Mouse (Mus musculus) urinary bladder, postnatal 14 days (tissue): ENCODE results near the gene Paxbp1.

Source experiments
- DNase-seq: peaks from one replicate; pipeline ENCODE4 v3.0.0; 2021; ENCODE audit warnings: low spot score

The Paxbp1 gene

DNA sequence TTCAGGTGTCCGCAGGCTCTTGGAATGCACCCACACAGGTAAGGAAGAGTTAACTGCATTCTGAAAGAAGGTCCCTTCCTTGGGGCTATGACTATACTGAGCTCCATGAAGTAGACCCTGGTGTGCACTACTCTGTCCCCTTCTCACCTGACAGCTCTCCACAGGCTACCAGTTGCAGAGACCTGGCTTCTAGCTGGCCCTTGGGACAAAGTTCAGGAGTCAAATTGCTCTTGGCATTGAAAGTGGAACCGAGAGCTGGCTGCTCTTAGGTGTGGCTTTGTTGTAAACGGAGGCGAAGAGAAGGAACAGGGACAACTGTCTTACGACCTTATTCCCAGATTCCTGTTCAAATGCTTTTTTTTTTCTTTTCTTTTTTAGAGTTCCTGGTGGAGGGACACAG, 10.8 kb upstream of the Paxbp1 start:
- no peak for DNase-seq

DNA sequence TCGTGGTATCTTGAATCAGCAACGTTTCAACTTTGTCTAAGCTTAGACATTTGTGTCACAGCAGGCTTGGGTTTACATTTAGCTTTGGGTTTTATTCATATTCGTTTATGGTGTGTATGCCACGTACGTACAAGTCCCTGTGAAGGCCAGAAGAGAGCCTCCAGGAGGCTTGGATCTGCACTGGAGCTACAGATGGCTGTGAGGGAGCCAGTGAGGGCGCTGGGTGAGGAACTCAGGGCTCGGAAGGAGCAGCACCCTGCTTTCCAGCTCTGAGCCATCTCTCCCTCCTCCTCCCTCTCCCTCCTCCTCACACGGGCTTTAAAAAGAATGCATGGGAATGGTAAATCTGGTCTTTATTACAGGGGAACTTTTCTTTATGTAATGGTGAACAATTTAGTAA, 9.3 kb upstream of the Paxbp1 start:
- no peak for DNase-seq

DNA sequence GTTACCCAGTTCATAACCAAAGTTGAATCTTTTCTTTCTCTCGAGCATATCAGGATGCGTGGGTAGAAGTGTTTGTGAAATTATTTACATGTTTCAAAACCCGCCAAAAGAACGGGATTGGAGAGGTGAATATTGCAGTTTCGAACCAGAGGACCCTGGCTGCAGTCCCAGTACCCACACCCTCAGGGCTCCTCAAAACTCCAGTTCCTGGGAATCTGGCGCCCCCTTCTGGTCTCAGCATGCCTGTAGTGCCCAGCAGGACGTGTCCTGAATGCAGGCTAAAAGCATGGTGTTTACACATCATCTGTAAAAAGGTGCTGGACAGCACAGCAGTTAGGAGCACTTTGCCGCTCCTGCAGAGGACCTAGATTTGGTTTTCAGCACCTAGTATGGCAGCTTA, 1.2 kb upstream of the Paxbp1 start:
- peak; percentile 49 for DNase-seq

DNA sequence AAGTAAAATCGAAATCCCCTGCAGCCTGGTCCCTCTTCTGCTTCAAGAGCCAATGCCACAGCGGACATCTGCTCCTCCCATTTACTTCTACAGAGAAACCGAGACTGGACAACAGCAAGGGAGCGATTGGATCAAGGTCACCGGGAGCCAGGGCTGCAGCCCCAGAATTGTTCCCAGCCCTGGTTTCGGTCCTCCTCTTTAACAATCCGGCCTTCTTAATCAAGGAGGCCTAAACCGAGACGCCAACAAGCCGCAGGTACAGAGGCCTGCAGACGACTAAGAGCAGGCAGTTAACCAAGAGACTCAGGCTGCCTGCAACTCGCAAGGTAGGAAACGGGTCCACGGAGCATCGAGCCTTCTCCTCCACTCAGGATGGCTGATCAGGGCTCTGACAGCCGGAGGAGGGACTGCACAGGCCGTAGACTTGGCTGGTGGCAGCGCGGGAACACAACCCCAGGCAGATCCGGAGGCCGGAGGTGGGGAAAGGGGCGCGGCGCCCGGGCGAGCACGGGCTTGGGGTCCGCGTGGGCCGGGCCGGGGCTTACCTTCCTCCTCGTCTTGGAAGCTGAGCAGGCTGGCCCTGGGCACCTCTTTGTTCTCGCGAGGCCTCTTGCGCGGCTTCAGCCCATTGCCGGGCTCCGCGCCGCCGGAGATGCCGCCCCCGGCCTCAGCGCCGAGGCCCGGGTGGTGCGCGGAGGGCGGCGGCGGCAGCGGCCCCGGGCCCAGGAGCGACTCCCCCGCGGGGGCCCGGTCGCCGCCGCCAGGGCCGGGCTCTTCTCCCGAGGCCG, 688 bp downstream of the Paxbp1 start:
- DNase-seq, result peak; percentile 63

DNA sequence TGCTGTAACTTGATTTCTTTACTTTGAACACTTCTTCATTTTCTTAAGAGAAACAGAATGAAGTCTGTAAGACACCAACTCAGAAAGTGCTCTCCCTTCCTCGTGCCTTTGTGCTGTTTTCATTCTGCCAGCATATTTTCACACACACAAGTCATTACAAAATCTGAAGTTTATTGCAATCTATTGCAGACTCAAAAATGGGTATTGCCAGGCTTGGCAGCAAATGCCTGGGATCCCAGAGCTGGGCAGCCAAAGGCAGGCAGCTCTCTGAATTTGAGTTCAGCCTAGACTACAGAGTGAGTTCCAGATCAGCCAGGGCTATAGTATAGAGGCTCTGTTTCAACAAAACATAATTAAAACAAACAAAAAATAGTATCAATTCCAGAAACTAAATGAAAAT, 1.7 kb downstream of the Paxbp1 start:
- DNase-seq, result no peak

DNA sequence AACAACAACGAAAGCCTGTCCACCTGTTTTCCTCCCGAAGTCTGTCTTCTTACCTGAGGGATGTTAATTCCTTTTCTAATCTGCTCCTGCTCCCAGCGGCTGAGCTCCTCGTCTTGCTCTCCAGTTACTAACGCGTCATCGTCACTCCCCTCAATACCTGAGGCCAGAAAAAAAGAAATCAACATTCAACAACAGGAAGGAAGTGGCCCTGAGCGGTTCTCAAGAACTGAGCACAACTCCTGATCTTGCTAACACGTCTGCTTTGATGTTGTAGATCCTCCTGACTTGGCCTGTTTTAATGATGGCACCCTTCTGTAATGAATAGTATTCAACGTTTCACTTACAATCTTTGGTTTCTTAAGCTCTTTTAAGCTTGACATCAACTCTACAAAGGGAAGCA, 8.5 kb downstream of the Paxbp1 start:
- DNase-seq, result no peak

DNA sequence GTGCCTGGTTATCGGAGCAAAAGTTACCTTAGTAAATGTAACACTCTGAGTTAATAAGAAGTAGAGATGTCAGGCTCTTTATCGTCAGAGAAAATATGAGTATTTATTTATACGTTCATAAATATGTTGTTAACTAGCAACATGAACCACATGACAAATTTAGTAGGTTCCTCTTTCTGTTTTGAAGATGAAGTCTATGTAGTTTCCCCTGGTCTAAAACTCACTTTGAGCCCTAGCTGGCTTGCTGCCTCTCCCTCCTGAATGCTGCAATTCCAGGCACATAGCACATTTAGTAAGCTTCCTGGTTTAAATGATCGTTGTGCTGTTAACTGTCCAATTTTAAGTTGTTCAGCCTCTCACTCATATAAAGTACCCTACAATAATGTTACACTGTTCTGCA, 13.6 kb downstream of the Paxbp1 start:
- DNase-seq, result no peak

DNA sequence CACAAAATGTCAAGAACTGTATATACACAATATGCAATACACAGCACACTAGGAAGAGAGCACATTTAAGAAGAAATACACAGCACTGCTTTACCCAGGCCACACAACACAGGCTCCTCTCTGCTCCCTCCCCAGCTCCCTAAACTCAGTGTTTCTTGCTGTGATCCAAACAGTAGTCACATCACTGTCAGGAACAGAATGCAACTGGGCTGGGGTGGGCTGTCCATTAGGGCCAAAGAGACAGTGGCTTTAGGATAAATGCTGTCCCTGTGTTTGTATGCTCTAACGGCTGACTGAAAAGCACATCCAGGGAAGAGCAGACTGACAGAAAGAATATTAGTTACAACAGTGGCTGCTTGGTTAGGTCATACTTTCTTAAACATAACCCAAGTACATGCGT, 14.4 kb downstream of the Paxbp1 start:
- DNase-seq, result no peak

DNA sequence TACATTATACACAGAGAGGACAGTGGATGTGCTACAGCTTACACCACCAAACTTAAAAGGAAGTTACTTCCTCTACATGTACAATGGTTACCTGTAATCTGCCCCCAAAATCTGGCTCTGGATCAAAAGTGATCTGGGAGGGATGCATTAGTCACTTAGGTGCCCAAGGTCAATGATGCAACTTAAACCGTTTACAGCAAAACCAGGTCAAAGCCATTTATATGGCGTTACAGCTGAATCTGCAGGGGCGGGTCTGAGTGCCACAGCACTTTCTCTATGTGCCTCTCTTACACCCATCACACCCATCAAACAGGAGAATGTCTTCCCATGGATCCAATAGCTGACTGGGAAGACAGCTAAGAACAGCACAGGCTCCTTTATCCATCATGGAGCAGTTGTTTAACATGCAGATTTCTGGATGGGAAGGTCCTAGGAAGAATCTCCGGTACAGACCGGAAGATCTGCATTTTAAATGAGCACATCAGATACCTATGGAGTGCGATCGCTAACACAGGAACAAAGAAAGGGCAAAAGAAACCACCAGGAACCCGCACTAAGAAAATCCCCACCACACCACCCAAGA, 15.1 kb downstream of the Paxbp1 start:
- no peak for DNase-seq

DNA sequence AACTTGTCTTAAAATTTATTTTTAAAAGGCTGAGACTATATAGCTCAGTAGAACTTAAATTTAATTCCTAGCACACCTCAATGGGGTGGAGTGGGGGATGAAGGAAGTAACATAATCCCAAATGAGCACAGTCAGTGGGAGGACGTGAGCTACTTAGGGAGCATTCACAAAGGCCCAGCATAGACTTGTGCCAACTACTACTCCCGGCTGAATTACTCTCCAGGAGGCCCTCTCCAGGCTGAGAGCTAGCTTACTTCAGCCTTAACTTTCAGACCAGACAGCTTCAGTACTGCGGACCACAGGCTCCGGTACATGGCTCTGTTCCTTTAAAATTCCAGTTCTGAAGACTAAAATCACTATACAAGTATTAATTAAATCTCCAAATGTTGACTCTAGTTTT, 18.1 kb downstream of the Paxbp1 start:
- DNase-seq, result no peak

DNA sequence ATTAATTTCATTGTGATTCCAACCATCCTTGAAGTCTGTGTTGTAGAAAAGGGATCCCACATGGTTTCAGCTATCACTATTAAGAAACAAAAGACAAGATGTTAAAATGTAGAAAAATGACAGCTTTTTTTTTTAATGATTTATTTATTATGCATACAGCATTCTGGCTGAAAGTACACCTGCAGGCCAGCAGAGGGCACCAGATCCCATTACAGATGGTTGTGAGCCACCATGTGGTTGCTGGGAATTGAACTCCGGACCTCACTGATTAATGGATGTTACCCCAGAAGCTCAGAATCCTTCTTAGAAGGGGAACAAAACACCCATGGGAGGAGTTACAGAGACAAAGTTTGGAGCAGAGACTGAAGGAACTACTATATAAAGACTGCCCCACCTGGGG, 21.0 kb downstream of the Paxbp1 start:
- DNase-seq, result no peak

DNA sequence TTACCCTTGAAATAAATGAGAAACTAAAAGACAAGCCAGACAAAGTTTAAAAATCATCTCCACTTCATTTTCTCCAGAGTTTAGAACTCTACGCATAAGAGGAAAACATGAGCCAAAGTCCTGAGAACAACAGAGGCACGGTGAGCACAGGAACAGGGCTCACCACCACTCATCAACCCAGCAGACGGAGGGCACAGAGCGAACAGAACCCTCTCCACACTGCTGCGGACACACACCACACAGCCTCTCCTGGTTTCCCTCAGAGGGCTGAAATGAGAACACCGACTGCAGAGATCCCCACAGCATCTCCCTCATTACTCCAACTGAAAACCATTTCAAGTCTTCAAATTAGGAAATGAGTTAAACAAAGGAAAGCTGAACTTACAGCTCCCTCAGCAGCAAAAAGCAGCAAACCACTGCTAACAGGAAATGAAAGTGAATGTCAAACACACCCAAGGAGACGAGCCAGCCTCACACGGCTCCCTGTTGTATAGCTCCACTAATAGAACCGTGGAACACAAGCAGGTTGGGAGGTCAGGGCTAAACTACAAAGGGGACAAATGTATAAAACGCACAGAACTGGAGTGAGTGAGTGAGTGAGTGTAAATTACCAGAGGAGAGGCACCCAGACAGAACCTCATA, 23.4 kb downstream of the Paxbp1 start:
- no peak for DNase-seq

DNA sequence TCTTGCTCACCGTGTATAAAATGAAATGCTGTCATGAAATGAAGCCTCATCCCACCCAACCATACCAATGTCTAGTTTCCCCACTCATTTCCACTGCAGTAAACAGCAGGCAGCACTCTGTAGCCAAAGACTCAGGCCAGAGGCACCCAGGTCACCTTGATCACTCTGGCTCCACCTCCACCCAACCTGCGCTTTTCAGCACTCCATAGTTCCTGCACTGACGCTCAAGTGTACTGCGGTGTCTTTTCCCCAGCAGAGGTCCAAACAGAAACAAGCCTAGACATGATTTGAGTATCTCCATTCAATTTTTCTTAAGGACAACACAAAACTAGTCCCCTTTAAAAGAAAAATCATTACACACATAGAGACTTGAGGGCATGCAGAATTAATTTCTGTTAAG, 24.9 kb downstream of the Paxbp1 start:
- DNase-seq, result no peak

DNA sequence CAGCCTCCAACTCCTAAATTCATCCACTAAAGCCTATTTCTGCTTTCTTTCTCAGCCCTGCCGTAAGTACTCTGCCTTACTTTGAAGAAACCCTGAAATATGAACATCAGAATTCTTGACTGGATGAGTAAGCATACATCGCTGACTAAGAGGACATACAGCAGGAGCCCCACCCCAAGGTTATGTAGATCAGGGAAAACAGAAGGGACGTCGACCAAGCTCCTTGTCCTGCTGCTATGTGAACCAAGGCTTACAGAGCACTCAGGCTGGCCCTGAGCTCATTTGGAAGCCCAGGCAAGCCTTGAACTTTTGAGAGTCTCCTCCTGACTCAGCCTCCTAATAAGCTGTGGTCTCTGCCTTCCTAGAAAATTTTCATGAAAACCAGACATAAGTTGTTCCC, 28.6 kb downstream of the Paxbp1 start:
- no peak for DNase-seq

DNA sequence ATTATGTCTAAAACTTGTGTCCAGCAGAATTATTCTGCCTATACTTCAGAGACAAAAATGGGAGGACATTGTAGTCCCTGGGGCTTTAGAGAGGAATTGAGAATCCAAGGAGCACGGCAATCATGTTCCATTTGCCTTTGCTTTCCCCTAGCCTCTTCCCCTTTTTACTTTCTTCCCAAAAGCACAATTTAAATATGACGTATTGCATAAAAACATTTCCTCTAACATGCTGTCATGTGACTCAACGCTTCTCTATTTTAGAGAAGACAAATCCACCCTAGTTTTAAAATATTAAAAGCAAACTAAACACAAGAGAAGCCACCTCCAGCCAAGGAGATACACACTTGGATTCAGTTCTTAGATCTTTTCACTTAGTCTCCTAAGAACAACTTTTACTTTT, 32.5 kb downstream of the Paxbp1 start:
- no peak for DNase-seq

DNA sequence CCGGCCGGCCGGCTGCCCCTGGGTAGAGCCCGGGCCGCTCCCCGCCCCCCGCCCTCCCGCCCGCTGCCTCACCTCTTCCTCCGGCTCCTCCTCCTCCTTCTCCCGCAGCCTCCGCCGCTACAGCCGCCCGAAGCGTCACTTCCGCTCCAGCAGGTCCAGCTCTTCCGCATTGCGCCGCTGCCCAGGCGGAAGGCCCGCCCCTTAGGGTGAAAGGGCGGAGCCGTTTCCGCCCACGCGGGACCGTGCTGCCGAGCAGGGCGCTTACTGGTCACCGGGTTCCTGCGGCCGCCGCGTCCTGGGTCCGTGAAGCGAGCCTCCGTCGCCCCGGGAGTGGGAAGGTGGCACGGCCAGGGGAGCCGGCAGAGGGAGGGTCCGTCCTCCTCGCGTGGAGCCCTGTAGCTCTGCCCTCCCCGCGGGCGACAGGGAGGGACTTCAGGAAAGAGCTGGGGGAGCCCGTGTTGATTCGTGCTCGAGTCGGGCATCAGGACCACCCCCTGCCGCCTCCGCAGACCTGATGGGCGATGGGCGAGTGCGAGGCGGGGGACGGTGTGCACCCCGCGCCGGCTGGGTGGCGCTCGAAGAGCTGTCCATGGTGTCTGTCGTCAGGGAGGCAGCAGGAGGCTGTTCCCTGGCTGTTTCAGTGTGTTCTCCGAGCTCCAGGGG, 33.2 kb downstream of the Paxbp1 start, which contains the start of gene Synj1:
Synj1 (minus strand) TSS at position 288 of the 663 bp plus-strand sequence.
- peak; percentile 92 for DNase-seq

DNA sequence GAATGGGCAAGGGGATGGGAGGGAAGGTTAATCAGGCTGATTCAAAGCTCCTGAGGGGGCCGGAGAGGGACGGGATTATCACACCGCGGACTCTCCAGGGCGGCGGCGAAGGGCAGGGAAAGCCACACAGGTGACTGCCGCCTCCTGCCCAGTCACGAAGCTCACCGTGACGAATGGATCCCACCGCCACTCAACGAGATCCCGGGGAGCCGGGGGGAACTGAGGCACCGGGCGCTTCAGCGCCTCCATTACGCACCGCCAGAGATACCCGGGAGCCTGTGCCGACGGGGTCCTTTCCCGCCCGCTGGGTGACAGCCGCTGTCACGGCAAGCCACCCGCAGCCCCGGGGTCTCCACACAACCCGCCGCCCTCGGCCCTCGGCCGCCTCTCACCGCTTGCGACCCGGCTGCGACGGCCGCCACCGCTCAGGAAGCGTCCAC, 33.7 kb downstream of the Paxbp1 start:
- DNase-seq, result no peak

DNA sequence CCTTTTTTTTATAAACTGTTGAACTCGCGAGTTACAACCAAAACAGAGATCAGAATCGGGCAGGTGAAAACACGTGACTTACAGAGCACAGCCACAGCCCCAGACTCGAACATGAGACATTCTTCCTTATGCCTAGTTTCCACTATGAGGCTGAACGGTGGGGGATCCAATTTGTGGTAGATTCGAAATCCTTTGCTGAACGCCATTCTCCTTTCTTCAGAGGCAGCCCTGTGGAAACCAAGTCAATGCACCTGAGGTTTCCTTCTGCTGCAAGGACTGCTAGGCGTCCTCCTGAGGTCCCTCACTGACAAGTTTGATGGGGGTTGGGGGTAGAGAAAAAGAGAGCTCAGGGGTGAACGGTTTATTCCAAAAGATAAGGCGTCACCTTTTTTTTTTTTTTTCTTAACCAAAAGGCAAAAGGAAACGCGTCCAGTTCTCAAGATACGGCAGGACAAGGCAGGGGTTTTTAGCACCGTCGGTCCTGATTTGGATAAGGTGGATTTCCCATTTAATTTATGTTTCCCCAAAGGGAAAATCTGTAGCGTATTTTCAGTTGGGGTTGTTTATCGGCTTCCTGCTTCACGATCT, 34.3 kb downstream of the Paxbp1 start:
- DNase-seq, result no peak

DNA sequence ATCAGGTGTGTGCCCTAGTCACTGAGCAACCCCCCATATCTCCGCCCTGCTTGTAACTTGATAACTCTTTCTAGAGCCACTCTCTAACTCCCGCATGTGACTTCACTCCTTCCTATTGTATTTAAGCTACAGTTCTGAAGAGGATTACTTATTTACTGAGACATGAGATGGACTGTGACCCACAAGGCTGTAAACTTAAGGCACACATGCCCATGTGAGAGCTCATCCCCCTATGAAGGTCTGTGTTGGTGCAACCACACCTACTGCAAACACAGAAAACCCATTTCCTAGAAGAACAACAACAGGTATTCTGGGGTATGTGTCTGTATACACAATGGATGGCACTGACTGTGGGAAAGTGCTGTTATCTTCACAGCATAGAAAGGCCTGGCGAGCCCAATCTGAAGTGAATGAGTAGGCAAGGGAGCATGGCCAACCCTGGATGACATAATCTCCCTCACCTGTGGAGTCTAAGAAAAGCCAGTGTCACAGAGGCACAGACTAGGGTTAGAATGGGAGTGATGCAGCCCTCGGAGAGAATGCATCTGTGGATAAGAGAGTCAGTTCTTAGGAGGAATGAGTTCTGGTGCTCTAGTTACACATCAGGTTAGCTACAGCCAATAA, 39.3 kb downstream of the Paxbp1 start:
- no peak for DNase-seq

DNA sequence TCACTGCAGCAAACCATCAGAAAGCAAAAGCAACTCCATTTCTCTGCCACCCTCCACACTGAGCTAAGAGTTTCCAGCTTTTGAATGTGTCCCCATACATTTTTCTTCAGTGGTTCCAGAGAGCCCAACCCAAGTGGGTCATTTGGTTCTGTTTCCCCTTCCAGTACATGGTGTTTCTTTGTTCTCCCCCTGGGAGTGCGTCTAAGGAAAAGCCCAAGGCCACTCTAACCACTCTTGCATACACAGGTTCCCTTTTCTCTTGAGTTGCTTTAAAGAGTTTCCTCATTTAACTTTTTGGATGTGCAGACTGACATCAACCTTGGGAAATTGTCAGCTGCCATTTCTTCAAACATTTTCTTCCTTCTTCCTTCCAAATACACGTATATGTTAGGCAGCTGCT, 43.2 kb downstream of the Paxbp1 start:
- no peak for DNase-seq

DNA sequence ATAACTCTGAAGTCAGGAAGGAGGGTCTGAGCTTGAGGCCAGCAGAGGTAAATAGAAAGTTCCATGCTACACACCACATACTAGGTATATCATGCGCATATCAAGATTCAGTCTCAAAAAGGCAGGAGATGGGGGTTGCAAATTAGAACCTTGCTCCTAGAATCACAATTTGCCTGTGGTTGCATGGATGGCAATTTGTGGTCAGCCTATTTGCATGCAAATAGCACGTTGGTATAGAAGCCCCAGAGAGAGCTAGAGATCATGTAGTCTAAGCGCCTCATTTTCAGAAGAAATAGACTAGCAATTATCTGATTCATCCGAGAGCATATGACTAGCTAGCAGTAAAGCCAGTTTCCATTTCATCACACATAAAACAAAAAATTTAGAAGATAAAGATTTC, 44.5 kb downstream of the Paxbp1 start:
- DNase-seq, result no peak

DNA sequence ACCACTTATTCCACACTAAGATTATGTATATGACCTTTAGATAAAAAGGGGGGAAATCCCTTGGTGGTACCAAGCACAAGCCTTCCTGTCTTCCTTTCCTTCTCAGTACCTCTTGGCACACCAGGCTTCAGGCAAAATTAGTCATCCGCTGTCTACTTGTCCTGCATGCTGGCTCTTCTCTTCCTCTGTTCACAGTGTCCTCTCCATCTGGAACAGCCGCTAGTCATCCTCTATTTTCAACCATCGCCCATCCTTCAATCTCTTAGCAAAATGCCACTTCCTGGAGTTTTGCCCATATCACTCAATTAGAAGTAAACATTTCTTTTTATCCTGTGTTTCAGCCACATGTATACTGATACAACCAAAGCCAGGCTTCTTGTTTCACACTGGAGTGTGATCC, 46.5 kb downstream of the Paxbp1 start:
- DNase-seq, result no peak
